Mouse (Mus musculus): ENCODE measurements around the gene Anapc1.

DNA sequence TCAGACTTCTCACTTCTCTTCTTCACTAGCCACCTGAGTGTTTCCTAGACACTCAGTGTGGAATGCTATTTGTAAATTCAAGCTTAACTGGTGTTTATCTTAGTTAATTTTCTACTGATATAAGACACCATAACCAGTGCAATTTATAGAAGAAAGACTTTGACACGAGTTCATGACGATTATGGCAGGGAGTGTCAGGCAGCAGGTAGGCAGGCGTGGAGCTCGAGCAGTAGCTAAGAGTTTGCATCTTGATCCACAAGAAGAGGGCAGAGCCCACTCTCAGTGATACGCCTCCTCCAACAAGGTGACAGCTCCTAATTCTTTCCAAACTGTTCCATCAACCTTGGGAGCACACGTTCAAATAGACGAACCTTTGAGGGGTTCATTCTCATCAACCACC, 39.4 kb upstream of the Anapc1 start:
- TF ChIP-seq CTCF (IDR thresholded peaks at IDR 0.05; ENCODE audit: borderline replicate concordance, insufficient read depth, low read length) (no peak), POLR2A (IDR thresholded peaks at IDR 0.05; ENCODE audit: low read depth, low read length) (no peak)

Data from embryonic fibroblast, embryonic 13.5 days (primary cell).